Mouse (Mus musculus): ENCODE data around the gene Zdhhc4. TPM values are rescaled to one million over a fixed set of nuclear protein-coding genes. Genes with fewer than 3 reads are reported as not detected.

The Zdhhc4 gene
- polyA plus RNA-seq, 1 experiment from 2014 or later = 75.0 TPM

DNA sequence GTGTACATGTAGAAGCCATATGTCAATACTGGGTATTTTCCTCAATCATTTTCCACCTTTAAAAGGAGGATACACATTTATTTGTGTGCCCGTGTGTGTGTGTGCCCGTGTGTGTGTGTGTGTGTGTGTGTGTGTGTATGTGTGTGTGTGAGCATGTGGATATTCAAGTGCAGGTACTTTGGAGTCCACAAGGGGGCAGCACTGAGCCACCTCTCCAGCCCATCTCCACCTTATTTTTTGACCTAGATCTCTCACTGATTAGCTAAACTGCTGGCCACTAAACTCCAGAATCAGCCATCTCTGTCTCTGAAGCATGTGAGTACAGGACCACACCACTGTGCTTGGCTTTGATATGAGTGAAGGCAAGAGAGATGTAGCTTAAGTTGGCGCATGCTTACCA, 34.2 kb downstream of the Zdhhc4 start:
- Histone ChIP-seq H3K27ac (replicated peaks) (no peak overlapping the region), H3K4me1 (peaks cover 12% of the 10 kb centered on the region), H3K4me2 (replicated peaks) (no peak overlapping the region), H3K27me3 (peaks cover 29% of the 10 kb centered on the region), H3K9me3 (no peaks in the 10 kb centered on the region), H3K36me3 (peaks cover 14% of the 10 kb centered on the region), H3K9ac (replicated peaks) (no peak overlapping the region), H3K4me3 (no peak overlapping the region)
- 99% methylated on average over 3 of the region's 3 CpGs for WGBS
- ATAC-seq (replicated peaks) = no peak

DNA sequence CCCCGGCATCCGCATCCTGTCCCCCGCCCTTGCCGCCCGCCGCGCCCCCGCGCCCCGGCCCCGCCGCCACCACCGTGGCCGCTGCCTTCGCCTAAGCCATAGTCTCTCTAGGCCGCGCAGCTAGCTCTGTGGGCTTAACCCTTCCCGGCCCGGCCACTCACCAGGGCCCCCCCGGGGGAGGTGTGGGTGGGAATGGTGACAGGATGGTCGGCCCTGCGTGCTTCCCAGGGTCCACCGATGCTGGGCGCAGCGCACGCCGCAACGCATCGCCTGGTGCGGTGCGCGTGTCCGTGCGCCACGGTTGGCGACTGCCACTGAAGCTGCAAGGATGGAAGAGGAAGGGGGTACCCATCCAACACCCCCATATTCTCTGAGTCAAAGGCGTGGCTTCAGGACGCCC, 35.7 kb downstream of the Zdhhc4 start, which contains the start of gene Zfp853:
Gene Zfp853 (minus strand): TSS at position 220 of the 400 bp plus-strand sequence.
- WGBS = 4% methylated on average over 33 of the region's 38 CpGs
- H3K4me3 ChIP-seq = peak within 1 kb of the TSS; percentile 37

DNA sequence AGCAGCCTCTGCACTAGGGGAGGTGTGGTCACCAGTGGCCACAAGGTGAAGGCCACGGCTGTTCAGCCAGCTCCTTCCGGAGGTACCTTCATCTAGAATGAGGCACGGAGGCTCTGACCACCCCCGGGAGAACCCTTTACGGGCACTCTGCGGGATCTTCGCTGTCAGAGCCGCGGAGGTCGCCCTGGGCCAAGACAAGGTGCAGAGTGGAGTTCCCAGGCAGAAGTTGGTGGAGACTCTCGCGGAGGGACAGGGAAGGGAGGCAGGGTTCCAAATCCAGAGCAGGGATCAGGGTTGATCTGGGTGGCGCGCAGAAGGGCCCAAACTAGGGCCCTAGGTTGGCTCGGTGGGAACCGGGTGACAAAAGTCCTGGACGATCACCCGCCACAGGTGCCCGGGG, 36.2 kb downstream of the Zdhhc4 start:
- Histone ChIP-seq H3K4me3 (peak overlapping the region; percentile 37), H3K27me3 (peaks cover 46% of the 10 kb centered on the region), H3K9ac (replicated peaks) (peak overlapping the region; percentile 28), H3K4me1 (peaks cover 18% of the 10 kb centered on the region), H3K36me3 (no peaks in the 10 kb centered on the region), H3K27ac (replicated peaks) (no peak overlapping the region), H3K9me3 (no peaks in the 10 kb centered on the region), H3K4me2 (replicated peaks) (peak overlapping the region; percentile 52)
- no peak for ATAC-seq (replicated peaks)
- WGBS = 2% methylated on average over 19 of the region's 19 CpGs

More for the DNA sequence above, 35.7 kb downstream of the Zdhhc4 start, which contains the start of gene Zfp853:
- peak within 1 kb of the TSS; percentile 52 for H3K4me2 ChIP-seq (replicated peaks)
- 0 out of 2 replicates have a peak, but pooled peaks have one; percentile 17 for ATAC-seq (replicated peaks)
- peaks cover 1% of the 10 kb centered on the region; the same call in 1 of the 2 replicates for H3K36me3 ChIP-seq
- peaks cover 12% of the 10 kb centered on the region for H3K4me1 ChIP-seq
- no peak within 1 kb of the TSS for H3K27ac ChIP-seq (replicated peaks)
- H3K9me3 ChIP-seq = no peaks in the 10 kb centered on the region
- H3K27me3 ChIP-seq = peaks cover 41% of the 10 kb centered on the region
- peak within 1 kb of the TSS; percentile 28 for H3K9ac ChIP-seq (replicated peaks)

DNA sequence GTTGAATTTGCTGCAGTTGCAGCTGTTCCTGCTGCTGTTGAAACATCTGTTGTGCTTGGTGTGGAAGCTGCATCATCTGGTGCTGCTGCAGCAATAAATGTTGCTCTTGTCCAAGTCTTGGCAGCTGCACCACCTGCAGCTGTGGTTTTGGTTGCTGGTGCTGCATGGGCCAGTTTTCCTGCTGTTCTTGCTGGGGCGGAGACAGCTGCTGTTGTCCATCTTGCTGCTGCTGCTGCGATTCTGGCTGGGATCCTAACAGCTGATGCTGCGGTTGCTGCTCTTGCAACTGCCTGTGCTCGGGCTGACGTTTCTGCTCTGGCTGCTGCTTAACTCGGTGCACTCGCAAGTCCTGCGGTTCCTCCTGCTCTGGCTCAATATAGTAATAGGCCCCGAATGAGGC, 39.8 kb downstream of the Zdhhc4 start:
- Histone ChIP-seq H3K4me2 (replicated peaks) (no peak overlapping the region), H3K4me3 (no peak overlapping the region), H3K9me3 (no peaks in the 10 kb centered on the region), H3K27ac (replicated peaks) (no peak overlapping the region), H3K4me1 (peaks cover 21% of the 10 kb centered on the region), H3K9ac (replicated peaks) (no peak overlapping the region), H3K36me3 (no peaks in the 10 kb centered on the region), H3K27me3 (peaks cover 52% of the 10 kb centered on the region)
- no peak for ATAC-seq (replicated peaks)
- WGBS = 77% methylated on average over 9 of the region's 9 CpGs

DNA sequence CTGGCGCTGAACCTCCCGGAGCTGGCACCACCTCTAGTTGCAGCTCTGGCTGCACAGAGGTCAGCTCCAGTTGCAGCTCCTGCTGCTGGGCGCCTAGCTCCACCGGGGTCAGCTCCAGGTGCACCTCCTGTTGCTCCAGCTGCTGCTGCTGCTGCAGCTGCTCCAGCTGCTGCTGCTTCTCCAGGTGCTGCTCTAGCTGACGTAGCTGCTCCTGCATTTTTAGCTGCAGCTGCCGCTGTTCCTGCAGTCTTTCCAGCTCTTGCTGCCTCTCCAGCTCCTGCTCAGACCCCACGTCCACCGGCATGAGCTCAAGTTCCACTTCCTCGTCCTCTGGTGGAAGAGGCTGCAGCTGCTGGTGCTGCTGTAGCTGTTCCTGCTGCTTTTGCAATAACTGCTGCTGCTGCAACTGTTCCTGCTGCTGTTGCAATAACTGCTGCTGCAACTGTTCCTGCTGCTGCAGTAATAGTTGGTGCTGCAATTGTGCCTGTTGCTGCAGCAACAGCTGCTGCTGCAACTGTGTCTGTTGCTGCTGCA, 40.6 kb downstream of the Zdhhc4 start:
- H3K4me1 ChIP-seq = peaks cover 16% of the 10 kb centered on the region
- peak overlapping the region; percentile 24; the same call in 1 of the 2 replicates for H3K4me2 ChIP-seq (replicated peaks)
- H3K36me3 ChIP-seq = no peaks in the 10 kb centered on the region
- no peaks in the 10 kb centered on the region for H3K9me3 ChIP-seq
- H3K27me3 ChIP-seq = peaks cover 44% of the 10 kb centered on the region
- no peak overlapping the region for H3K27ac ChIP-seq (replicated peaks)
- peak overlapping the region; percentile 21; the same call in 1 of the 2 replicates for H3K4me3 ChIP-seq
- ATAC-seq (replicated peaks) = no peak
- H3K9ac ChIP-seq (replicated peaks) = no peak overlapping the region
- 20% methylated on average over 9 of the region's 9 CpGs for WGBS

DNA sequence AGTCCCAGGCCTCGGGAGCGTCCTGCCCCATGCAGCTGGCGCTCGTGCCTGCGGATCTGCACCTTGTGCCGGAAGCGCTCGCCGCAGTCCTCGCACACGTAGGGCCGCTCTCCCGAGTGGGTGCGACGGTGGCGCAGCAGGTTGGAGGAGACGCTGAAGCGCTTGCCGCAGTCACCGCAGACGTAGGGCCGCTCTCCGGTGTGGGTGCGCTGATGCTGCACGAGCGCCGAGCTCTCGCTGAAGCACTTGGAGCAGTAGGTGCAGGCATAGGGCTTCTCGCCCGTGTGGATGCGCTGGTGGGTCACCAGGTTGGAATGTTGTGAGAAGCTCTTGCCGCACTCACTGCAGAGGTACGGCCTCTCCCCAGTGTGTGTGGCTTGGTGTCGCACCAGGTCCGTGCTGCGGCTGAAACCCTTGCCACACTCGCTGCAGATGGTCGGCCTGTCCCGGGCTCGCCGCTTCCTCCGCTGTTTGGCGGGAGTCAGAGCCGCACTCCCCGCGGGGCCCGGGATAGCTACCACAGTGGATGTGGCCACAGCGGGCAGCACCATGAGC, 41.2 kb downstream of the Zdhhc4 start:
- H3K4me1 ChIP-seq = peaks cover 10% of the 10 kb centered on the region; the same call in 1 of the 2 replicates
- H3K27ac ChIP-seq (replicated peaks) = no peak overlapping the region
- peak overlapping the region; percentile 21 for H3K4me3 ChIP-seq
- 3% methylated on average over 48 of the region's 48 CpGs for WGBS
- H3K9ac ChIP-seq (replicated peaks) = no peak overlapping the region
- no peaks in the 10 kb centered on the region for H3K36me3 ChIP-seq
- H3K4me2 ChIP-seq (replicated peaks) = peak overlapping the region; percentile 24
- H3K27me3 ChIP-seq = peaks cover 41% of the 10 kb centered on the region
- 0 out of 2 replicates have a peak, but pooled peaks have one; percentile 16 for ATAC-seq (replicated peaks)
- no peaks in the 10 kb centered on the region for H3K9me3 ChIP-seq

DNA sequence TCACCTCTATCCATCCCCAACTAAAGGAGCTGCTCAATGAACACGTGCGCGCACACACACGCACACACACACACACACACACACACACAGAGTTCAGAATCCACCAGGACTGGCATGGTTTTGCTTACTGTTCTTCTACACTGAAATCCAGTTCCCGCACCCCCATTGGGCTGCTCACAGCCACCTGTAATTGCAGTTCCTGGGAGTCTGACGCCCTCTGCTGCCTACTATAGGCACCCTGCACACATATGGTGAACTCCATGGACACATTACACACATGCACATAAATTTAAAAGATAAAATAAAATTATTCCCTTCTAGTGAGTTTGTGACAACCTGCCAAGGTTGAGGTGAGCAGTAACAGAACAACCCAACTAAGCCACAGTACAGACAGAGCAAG, 44.3 kb downstream of the Zdhhc4 start:
- H3K36me3 ChIP-seq = no peaks in the 10 kb centered on the region
- no peak overlapping the region for H3K9ac ChIP-seq (replicated peaks)
- no peak overlapping the region for H3K27ac ChIP-seq (replicated peaks)
- H3K4me1 ChIP-seq = peaks cover 9% of the 10 kb centered on the region; the same call in 1 of the 2 replicates
- no peaks in the 10 kb centered on the region for H3K9me3 ChIP-seq
- H3K4me3 ChIP-seq = no peak overlapping the region
- no peak for ATAC-seq (replicated peaks)
- H3K27me3 ChIP-seq = peaks cover 27% of the 10 kb centered on the region
- H3K4me2 ChIP-seq (replicated peaks) = no peak overlapping the region
- WGBS = 38% methylated on average over 6 of the region's 6 CpGs

DNA sequence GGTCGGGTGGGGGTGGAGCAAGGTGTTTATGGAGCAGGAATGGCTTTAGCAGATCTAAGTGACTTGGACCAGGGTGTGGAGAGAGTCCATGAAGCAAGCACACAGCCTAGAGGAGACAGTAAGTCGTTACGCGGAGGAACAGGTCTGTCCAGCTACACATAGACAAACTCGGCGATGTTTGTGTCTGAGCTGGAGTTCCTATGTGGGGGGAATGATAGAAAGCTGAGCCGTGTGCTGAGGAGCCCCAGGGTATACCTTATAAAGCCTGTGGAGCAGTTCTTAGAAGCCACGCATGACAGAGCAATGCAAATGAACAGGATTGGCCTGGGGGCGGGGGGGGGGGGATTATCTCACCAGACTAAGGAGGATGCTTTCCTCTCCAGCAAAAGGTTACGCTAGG, 49.8 kb downstream of the Zdhhc4 start:
- Histone ChIP-seq H3K9ac (replicated peaks) (no peak overlapping the region), H3K27me3 (no peaks in the 10 kb centered on the region), H3K9me3 (no peaks in the 10 kb centered on the region), H3K4me2 (replicated peaks) (no peak overlapping the region), H3K4me3 (no peak overlapping the region), H3K27ac (replicated peaks) (no peak overlapping the region), H3K36me3 (no peaks in the 10 kb centered on the region), H3K4me1 (no peaks in the 10 kb centered on the region)
- WGBS = 40% methylated on average over 10 of the region's 10 CpGs
- ATAC-seq (replicated peaks) = no peak

DNA sequence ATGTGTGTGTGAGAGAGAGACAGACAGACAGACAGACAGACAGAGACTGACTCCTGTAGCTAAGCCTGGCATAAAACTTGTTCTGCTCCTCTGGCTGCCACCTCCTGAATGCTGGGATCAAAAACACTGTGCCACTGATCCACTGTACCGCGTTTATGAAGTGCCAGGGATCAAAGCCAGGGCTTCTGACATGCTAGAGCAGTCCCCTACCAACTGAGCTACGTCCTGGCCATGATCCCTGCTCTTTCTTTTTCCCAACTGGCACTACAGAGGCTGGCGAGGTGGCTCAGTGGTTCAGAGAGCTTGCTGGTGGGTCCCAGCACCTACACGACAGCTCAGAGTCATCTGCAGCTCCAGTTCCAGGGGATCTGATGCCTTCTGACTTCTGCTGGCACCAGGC, 53.3 kb downstream of the Zdhhc4 start:
- WGBS = 40% methylated on average over 5 of the region's 5 CpGs
- Histone ChIP-seq H3K9ac (replicated peaks) (no peak overlapping the region), H3K27ac (replicated peaks) (no peak overlapping the region), H3K4me2 (replicated peaks) (no peak overlapping the region), H3K27me3 (no peaks in the 10 kb centered on the region), H3K4me1 (peaks cover 4% of the 10 kb centered on the region), H3K9me3 (no peaks in the 10 kb centered on the region), H3K36me3 (no peaks in the 10 kb centered on the region), H3K4me3 (no peak overlapping the region)
- ATAC-seq (replicated peaks) = no peak

DNA sequence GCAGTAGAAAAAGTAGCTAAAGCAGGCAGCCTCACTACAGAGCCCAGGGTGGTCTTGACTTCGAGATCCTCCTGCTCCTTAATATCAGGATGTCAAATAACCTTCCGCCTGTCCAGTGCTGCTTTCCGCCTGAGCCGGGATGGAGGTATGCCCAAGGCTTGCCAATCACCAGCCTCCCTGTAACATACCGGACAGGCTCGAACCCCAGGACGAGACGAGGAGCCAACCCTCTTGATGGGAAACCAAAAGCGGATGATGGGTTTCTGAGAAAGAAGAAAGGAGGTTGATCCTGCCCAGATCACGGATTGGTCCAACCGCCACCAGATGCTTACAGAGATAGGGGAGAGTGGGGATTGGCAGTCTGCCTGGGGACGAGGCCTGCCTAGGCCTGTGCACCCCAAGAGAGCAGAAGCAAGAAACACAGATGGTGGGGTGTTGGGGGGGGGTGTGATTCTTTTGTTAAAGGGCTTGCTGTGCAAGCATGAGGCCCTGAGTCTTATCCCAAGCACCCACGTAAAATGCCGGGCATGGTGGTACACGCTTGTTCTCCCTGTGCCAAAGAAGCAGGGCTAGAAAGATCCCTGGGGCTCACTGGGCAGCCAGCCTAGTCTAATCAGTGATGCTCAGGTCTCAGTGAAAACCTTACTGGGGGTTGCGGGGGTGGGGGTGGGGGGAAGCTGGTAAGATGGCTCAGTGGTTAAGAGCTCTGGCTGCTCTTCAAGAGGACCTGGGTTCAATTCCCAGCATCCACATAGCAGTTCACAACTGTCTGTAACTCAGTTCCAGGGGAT, 56.3 kb downstream of the Zdhhc4 start:
- 74% methylated on average over 16 of the region's 16 CpGs for WGBS
- Histone ChIP-seq H3K9me3 (no peaks in the 10 kb centered on the region), H3K4me2 (replicated peaks) (no peak overlapping the region)

DNA sequence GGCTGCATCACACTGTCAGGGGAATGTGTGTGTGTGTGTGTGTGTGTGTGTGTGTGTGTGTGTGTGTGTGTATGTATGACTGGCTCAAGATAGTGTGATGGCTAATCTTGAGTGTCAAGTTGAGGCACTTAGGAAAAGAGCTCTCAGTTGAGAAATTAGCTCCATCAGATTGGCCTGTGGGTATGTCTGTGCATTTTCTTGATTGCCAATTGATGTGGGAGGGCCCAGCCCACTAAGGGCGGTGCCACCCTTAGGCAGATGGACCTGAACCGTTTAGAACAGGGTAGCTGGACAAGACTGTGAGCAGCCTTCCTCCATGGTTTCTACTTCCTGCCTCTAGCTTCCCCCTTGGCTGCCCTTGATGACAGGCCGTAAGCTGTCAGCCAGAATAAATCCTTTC, 56.9 kb downstream of the Zdhhc4 start:
- no peak overlapping the region for H3K9ac ChIP-seq (replicated peaks)
- 82% methylated on average over 3 of the region's 3 CpGs for WGBS
- H3K36me3 ChIP-seq = no peaks in the 10 kb centered on the region

More for the DNA sequence above, 56.3 kb downstream of the Zdhhc4 start:
- no peak overlapping the region for H3K4me3 ChIP-seq
- no peak for ATAC-seq (replicated peaks)
- H3K27me3 ChIP-seq = no peaks in the 10 kb centered on the region
- H3K36me3 ChIP-seq = no peaks in the 10 kb centered on the region
- no peak overlapping the region for H3K9ac ChIP-seq (replicated peaks)
- peak overlapping the region; percentile 3; the same call in 1 of the 2 replicates for H3K27ac ChIP-seq (replicated peaks)
- H3K4me1 ChIP-seq = peaks cover 21% of the 10 kb centered on the region

DNA sequence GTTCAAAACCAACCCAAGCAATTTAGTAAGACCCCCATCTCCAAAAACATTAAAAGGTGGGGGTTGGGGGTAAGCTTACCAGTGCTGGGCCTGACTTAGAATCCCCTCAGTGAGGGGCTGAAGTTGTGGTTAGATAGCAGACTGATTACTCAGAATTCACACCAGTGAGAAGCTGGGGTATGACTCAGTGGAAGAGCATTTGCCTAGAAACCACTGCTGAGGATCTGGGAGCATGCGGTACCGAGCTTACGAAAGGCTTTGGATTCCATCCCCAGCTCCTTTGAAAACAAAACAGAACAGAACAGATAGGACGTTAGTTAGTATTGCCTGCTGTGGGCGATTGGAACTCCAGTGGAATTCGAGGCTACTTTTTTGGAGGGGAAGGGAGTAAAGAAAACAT, 57.4 kb downstream of the Zdhhc4 start:
- H3K27ac ChIP-seq (replicated peaks) = no peak overlapping the region
- H3K9me3 ChIP-seq = no peaks in the 10 kb centered on the region
- peaks cover 24% of the 10 kb centered on the region for H3K4me1 ChIP-seq
- no peaks in the 10 kb centered on the region for H3K27me3 ChIP-seq
- no peaks in the 10 kb centered on the region for H3K36me3 ChIP-seq
- no peak for ATAC-seq (replicated peaks)
- H3K4me3 ChIP-seq = no peak overlapping the region
- H3K4me2 ChIP-seq (replicated peaks) = no peak overlapping the region
- H3K9ac ChIP-seq (replicated peaks) = no peak overlapping the region
- 91% methylated on average over 6 of the region's 6 CpGs for WGBS

More for the DNA sequence above, 56.9 kb downstream of the Zdhhc4 start:
- Histone ChIP-seq H3K27me3 (no peaks in the 10 kb centered on the region), H3K4me2 (replicated peaks) (no peak overlapping the region), H3K9me3 (no peaks in the 10 kb centered on the region), H3K27ac (replicated peaks) (no peak overlapping the region), H3K4me3 (no peak overlapping the region), H3K4me1 (peaks cover 21% of the 10 kb centered on the region)
- no peak for ATAC-seq (replicated peaks)

Measured in forebrain, embryonic 15.5 days (tissue).